Mouse (Mus musculus): Measurements from ENCODE around the gene Hmbs. TPM values are rescaled to one million over a fixed set of nuclear protein-coding genes. Genes with fewer than 3 reads are reported as not detected.
"Not testable (repeated sequence)": the region's sequence is repeated elsewhere in the genome, so short reads cannot be mapped to it uniquely, and the experiment has no call there.

The Hmbs gene
- polyA plus RNA-seq, 1 experiment from 2014 or later = 1,466 TPM

- no peak overlapping the region for H3K9ac ChIP-seq
- ATAC-seq (ENCODE audit: insufficient read depth) = no peak
- H3K27ac ChIP-seq (replicated peaks) = no peak overlapping the region
- H3K27me3 ChIP-seq = no peaks in the 10 kb centered on the region
- H3K4me2 ChIP-seq = no peak overlapping the region
- peaks cover 12% of the 10 kb centered on the region for H3K4me1 ChIP-seq (replicated peaks)
- H3K4me3 ChIP-seq (replicated peaks) = no peak overlapping the region
- H3K9me3 ChIP-seq (replicated peaks) = no peaks in the 10 kb centered on the region
- WGBS (ENCODE audit: insufficient replicate concordance) = 50% methylated on average over 3 of the region's 3 CpGs
- peaks cover 5% of the 10 kb centered on the region for H3K36me3 ChIP-seq (replicated peaks)
These were observed 20.5 kb upstream of the Hmbs start for GRCm38 (mm10) chr9:44364480-44364879.

GRCm38 (mm10) chr9:44361931-44362330 lies 17.9 kb upstream of the Hmbs start:
- not testable (repeated sequence) for ATAC-seq (ENCODE audit: insufficient read depth); H3K9ac ChIP-seq; H3K27me3 ChIP-seq; H3K9me3 ChIP-seq (replicated peaks)
- Histone ChIP-seq H3K36me3 (replicated peaks) (peaks cover 26% of the 10 kb centered on the region), H3K4me1 (replicated peaks) (peaks cover 12% of the 10 kb centered on the region), H3K4me3 (replicated peaks) (peak overlapping the region; percentile 86), H3K27ac (replicated peaks) (peak overlapping the region; percentile 85), H3K4me2 (peak overlapping the region; percentile 77)
- 40% methylated on average over 4 of the region's 4 CpGs for WGBS (ENCODE audit: insufficient replicate concordance)

- no peaks in the 10 kb centered on the region for H3K27me3 ChIP-seq
- peak; percentile 85 for ATAC-seq (ENCODE audit: insufficient read depth)
- WGBS (ENCODE audit: insufficient replicate concordance) = under 1% methylated on average over 44 of the region's 44 CpGs
These were observed 17.3 kb upstream of the Hmbs start, which contains the start of gene Vps11 for GRCm38 (mm10) chr9:44361190-44361917. Vps11 (minus strand) TSS chr9:44361670.

GRCm38 (mm10) chr9:44357207-44357606 lies 13.2 kb upstream of the Hmbs start:
- no peak overlapping the region for H3K9ac ChIP-seq
- ATAC-seq (ENCODE audit: insufficient read depth) = no peak
- H3K4me1 ChIP-seq (replicated peaks) = peaks cover 18% of the 10 kb centered on the region
- no peaks in the 10 kb centered on the region for H3K27me3 ChIP-seq
- H3K27ac ChIP-seq (replicated peaks) = peak overlapping the region; percentile 3; the same call in 1 of the 2 replicates
- H3K9me3 ChIP-seq (replicated peaks) = no peaks in the 10 kb centered on the region
- H3K4me3 ChIP-seq (replicated peaks) = no peak overlapping the region
- no peak overlapping the region for H3K4me2 ChIP-seq
- H3K36me3 ChIP-seq (replicated peaks) = peaks cover 73% of the 10 kb centered on the region
- 54% methylated on average over 4 of the region's 4 CpGs for WGBS (ENCODE audit: insufficient replicate concordance)

More at GRCm38 (mm10) chr9:44361190-44361917, 17.3 kb upstream of the Hmbs start, which contains the start of gene Vps11:
- peaks cover 32% of the 10 kb centered on the region for H3K36me3 ChIP-seq (replicated peaks)
- H3K4me1 ChIP-seq (replicated peaks) = peaks cover 12% of the 10 kb centered on the region
- peak within 1 kb of the TSS; percentile 84 for H3K9ac ChIP-seq
- peak within 1 kb of the TSS; percentile 86 for H3K4me3 ChIP-seq (replicated peaks)
- no peaks in the 10 kb centered on the region for H3K9me3 ChIP-seq (replicated peaks)
- peak within 1 kb of the TSS; percentile 85 for H3K27ac ChIP-seq (replicated peaks)
- peak within 1 kb of the TSS; percentile 77 for H3K4me2 ChIP-seq

GRCm38 (mm10) chr9:44353142-44353541 lies 9.1 kb upstream of the Hmbs start:
- peaks cover 94% of the 10 kb centered on the region for H3K36me3 ChIP-seq (replicated peaks)
- H3K9ac ChIP-seq = no peak overlapping the region
- H3K4me1 ChIP-seq (replicated peaks) = peaks cover 7% of the 10 kb centered on the region
- H3K9me3 ChIP-seq (replicated peaks) = no peaks in the 10 kb centered on the region
- WGBS (ENCODE audit: insufficient replicate concordance) = 84% methylated on average over 6 of the region's 6 CpGs
- ATAC-seq (ENCODE audit: insufficient read depth) = no peak
- H3K4me2 ChIP-seq = no peak overlapping the region
- no peak overlapping the region for H3K4me3 ChIP-seq (replicated peaks)
- no peaks in the 10 kb centered on the region for H3K27me3 ChIP-seq
- H3K27ac ChIP-seq (replicated peaks) = no peak overlapping the region

GRCm38 (mm10) chr9:44352337-44352736 lies 8.3 kb upstream of the Hmbs start:
- 83% methylated on average over 10 of the region's 10 CpGs for WGBS (ENCODE audit: insufficient replicate concordance)
- no peak overlapping the region for H3K9ac ChIP-seq
- H3K9me3 ChIP-seq (replicated peaks) = no peaks in the 10 kb centered on the region
- no peaks in the 10 kb centered on the region for H3K27me3 ChIP-seq
- peaks cover 94% of the 10 kb centered on the region for H3K36me3 ChIP-seq (replicated peaks)
- 0 out of 2 replicates have a peak overlapping the region, but pooled peaks have one; percentile 10 for H3K27ac ChIP-seq (replicated peaks)
- peak; percentile 55 for ATAC-seq (ENCODE audit: insufficient read depth)
- no peak overlapping the region for H3K4me3 ChIP-seq (replicated peaks)
- H3K4me2 ChIP-seq = no peak overlapping the region
- peaks cover 9% of the 10 kb centered on the region for H3K4me1 ChIP-seq (replicated peaks)

GRCm38 (mm10) chr9:44351396-44351795 lies 7.4 kb upstream of the Hmbs start:
- Histone ChIP-seq H3K27ac (replicated peaks) (no peak overlapping the region), H3K4me2 (no peak overlapping the region), H3K4me1 (replicated peaks) (peaks cover 11% of the 10 kb centered on the region), H3K36me3 (replicated peaks) (peaks cover 97% of the 10 kb centered on the region), H3K9ac (no peak overlapping the region), H3K27me3 (no peaks in the 10 kb centered on the region), H3K4me3 (replicated peaks) (no peak overlapping the region), H3K9me3 (replicated peaks) (no peaks in the 10 kb centered on the region)
- ATAC-seq (ENCODE audit: insufficient read depth) = no peak
- WGBS (ENCODE audit: insufficient replicate concordance) = 84% methylated on average over 4 of the region's 4 CpGs

GRCm38 (mm10) chr9:44348546-44348945 lies 4.5 kb upstream of the Hmbs start:
- no peaks in the 10 kb centered on the region for H3K27me3 ChIP-seq
- H3K9me3 ChIP-seq (replicated peaks) = no peaks in the 10 kb centered on the region
- H3K4me2 ChIP-seq = no peak overlapping the region
- WGBS (ENCODE audit: insufficient replicate concordance) = 88% methylated on average over 4 of the region's 4 CpGs
- peaks cover 75% of the 10 kb centered on the region for H3K36me3 ChIP-seq (replicated peaks)
- no peak overlapping the region for H3K4me3 ChIP-seq (replicated peaks)
- no peak overlapping the region for H3K27ac ChIP-seq (replicated peaks)
- H3K9ac ChIP-seq = no peak overlapping the region
- peaks cover 27% of the 10 kb centered on the region for H3K4me1 ChIP-seq (replicated peaks)
- ATAC-seq (ENCODE audit: insufficient read depth) = no peak

- H3K27ac ChIP-seq (replicated peaks) = no peak overlapping the region
- H3K9ac ChIP-seq = no peak overlapping the region
- H3K27me3 ChIP-seq = no peaks in the 10 kb centered on the region
- peaks cover 31% of the 10 kb centered on the region for H3K4me1 ChIP-seq (replicated peaks)
- H3K9me3 ChIP-seq (replicated peaks) = no peaks in the 10 kb centered on the region
- no peak overlapping the region for H3K4me2 ChIP-seq
- no peak for ATAC-seq (ENCODE audit: insufficient read depth)
- peaks cover 65% of the 10 kb centered on the region for H3K36me3 ChIP-seq (replicated peaks)
- H3K4me3 ChIP-seq (replicated peaks) = no peak overlapping the region
- WGBS (ENCODE audit: insufficient replicate concordance) = 79% methylated on average over 4 of the region's 4 CpGs
These were observed 3.6 kb upstream of the Hmbs start for GRCm38 (mm10) chr9:44347621-44348020.

- ATAC-seq (ENCODE audit: insufficient read depth) = no peak
- Histone ChIP-seq H3K27me3 (no peaks in the 10 kb centered on the region), H3K9ac (no peak overlapping the region), H3K4me3 (replicated peaks) (no peak overlapping the region), H3K27ac (replicated peaks) (no peak overlapping the region), H3K4me2 (no peak overlapping the region), H3K36me3 (replicated peaks) (peaks cover 61% of the 10 kb centered on the region), H3K4me1 (replicated peaks) (peaks cover 31% of the 10 kb centered on the region), H3K9me3 (replicated peaks) (no peaks in the 10 kb centered on the region)
- WGBS (ENCODE audit: insufficient replicate concordance) = 81% methylated on average over 9 of the region's 9 CpGs
These were observed 3.1 kb upstream of the Hmbs start for GRCm38 (mm10) chr9:44347166-44347565.

GRCm38 (mm10) chr9:44345570-44346433 lies 1.8 kb upstream of the Hmbs start:
- no peaks in the 10 kb centered on the region for H3K9me3 ChIP-seq (replicated peaks)
- no peak for ATAC-seq (ENCODE audit: insufficient read depth)
- peaks cover 30% of the 10 kb centered on the region for H3K4me1 ChIP-seq (replicated peaks)
- H3K9ac ChIP-seq = no peak overlapping the region
- H3K36me3 ChIP-seq (replicated peaks) = peaks cover 58% of the 10 kb centered on the region
- WGBS (ENCODE audit: insufficient replicate concordance) = 75% methylated on average over 6 of the region's 6 CpGs
- no peaks in the 10 kb centered on the region for H3K27me3 ChIP-seq
- H3K4me2 ChIP-seq = no peak overlapping the region
- peak overlapping the region; percentile 100 for H3K27ac ChIP-seq (replicated peaks)
- H3K4me3 ChIP-seq (replicated peaks) = no peak overlapping the region

All from liver, embryonic 15.5 days (tissue).